Mouse (Mus musculus): ENCODE data around the gene Iqgap3.

GRCm38 (mm10) chr3:88132492-88132891, 50.7 kb downstream of the Iqgap3 start:
- TF ChIP-seq CTCF (IDR thresholded peaks at IDR 0.05; ENCODE audit: extremely low read depth, insufficient read depth, low read length) (no peak), POLR2A (IDR thresholded peaks at IDR 0.05; ENCODE audit: extremely low read depth, insufficient read depth, low read length) (no peak)
